8 mouse cellular contexts compared by ENCODE assay signal in genomic region chr2:6167843-6168558, GRCm38 (mm10). TPM values are rescaled to one million over a fixed set of nuclear protein-coding genes. Genes with fewer than 3 reads are reported as not detected.
DNase-seq lines count a peak whose midpoint lies in the region.

No protein-coding gene starts in this region.

- no peak overlapping the region for H3K4me3 ChIP-seq in limb, embryonic 10.5 days

- H3K4me1 ChIP-seq in limb, embryonic 10.5 days: peaks cover 5% of the 10 kb centered on the region; the same call in 1 of the 2 replicates

- WGBS in limb, embryonic 10.5 days: 25% methylated on average over 5 of the region's 5 CpGs

- no peaks in the 10 kb centered on the region for H3K36me3 ChIP-seq in limb, embryonic 10.5 days

- no peaks in the 10 kb centered on the region for H3K9me3 ChIP-seq in limb, embryonic 10.5 days (replicated peaks)

- no peak overlapping the region for H3K27ac ChIP-seq in limb, embryonic 10.5 days

- DNase-seq in urinary bladder, adult 18-20 months (ENCODE audit: low spot score in 2 of 2): peak; percentile 61 to 62
- no peak for DNase-seq in urinary bladder, adult 2 months (ENCODE audit: low spot score)
- DNase-seq in cerebellum, postnatal 36 days: peak; percentile 71 to 85
- DNase-seq in gastrocnemius, adult 8-10 months (ENCODE audit: low spot score in 2 of 2): peak; percentile 30 to 46
- peak; percentile 56 to 82 for DNase-seq in kidney, adult 8-10 months
- DNase-seq in limb, embryonic 10.5 days (ENCODE audit: low spot score): peak; percentile 72
- DNase-seq in natural killer cell, adult 2 months (ENCODE audit: low spot score in 2 of 2): peak; percentile 9 to 48
- DNase-seq in telencephalon, adult 2 months (ENCODE audit: low read depth, low spot score): peak; percentile 55

- H3K27me3 ChIP-seq in limb, embryonic 10.5 days (ENCODE audit: low read depth, poor library complexity, severe bottlenecking): peaks cover 4% of the 10 kb centered on the region; the same call in 1 of the 2 replicates

RNA-seq across cellular contexts. Expression of gene Proser2, which starts 38.0 kb away (rescaled TPM):
- polyA plus RNA-seq in urinary bladder, adult 2 months (2012; rRNA removed): 25.7 and 26.4 TPM in 2 replicates
- total RNA-seq in gastrocnemius, adult 8-10 months (2022): under 1 TPM; 0.70 to 0.97 (median 0.90) TPM
- 4.2 and 5.1 TPM in 2 replicates for polyA plus RNA-seq in limb, embryonic 10.5 days (2016; fragmentation: Nextera tagmentation; extraction: Ambion mirVana)

RNA-seq across cellular contexts. Expression of gene Echdc3, which starts 44.8 kb away (rescaled TPM):
- 12.0 and 12.8 TPM in 2 replicates for polyA plus RNA-seq in urinary bladder, adult 2 months (2012; rRNA removed)
- total RNA-seq in gastrocnemius, adult 8-10 months (2022): 1 to 10 TPM; 4.6 to 6.5 (median 5.7) TPM
- polyA plus RNA-seq in limb, embryonic 10.5 days (2016; fragmentation: Nextera tagmentation; extraction: Ambion mirVana): 4.0 and 4.2 TPM in 2 replicates
